Mouse (Mus musculus): ENCODE data around the gene Arhgap35. TPM values are rescaled to one million over a fixed set of nuclear protein-coding genes. Genes with fewer than 3 reads are reported as not detected.

Gene Arhgap35
- polyA plus RNA-seq, 1 experiment from 2014 or later: 32.6 TPM

- H3K9ac ChIP-seq (replicated peaks; ENCODE audit: low read length): no peak overlapping the region
These were observed 15.0 kb upstream of the Arhgap35 start for GRCm38 (mm10) chr7:16629598-16630296.

GRCm38 (mm10) chr7:16628096-16628771, 13.4 kb upstream of the Arhgap35 start:
- H3K36me3 ChIP-seq (replicated peaks; ENCODE audit: control insufficient read depth, insufficient read depth, low read depth, low read length): no peaks in the 10 kb centered on the region
- H3K4me1 ChIP-seq (ENCODE audit: control insufficient read depth, insufficient read depth, low read length): no peaks in the 10 kb centered on the region
- no peak overlapping the region for H3K27ac ChIP-seq (replicated peaks; ENCODE audit: low read depth, low read length)
- no peak overlapping the region for H3K4me2 ChIP-seq (ENCODE audit: low read depth, low read length)
- H3K9ac ChIP-seq (replicated peaks; ENCODE audit: low read length): no peak overlapping the region
- H3K27me3 ChIP-seq (ENCODE audit: control insufficient read depth, insufficient read depth, low read length): no peaks in the 10 kb centered on the region
- DNase-seq (ENCODE audit: low spot score) (peak; percentile 90), ATAC-seq (replicated peaks; ENCODE audit: insufficient number of reproducible peaks, low FRiP score, low TSS enrichment, low read depth) (no peak)
- H3K9me3 ChIP-seq (replicated peaks; ENCODE audit: control insufficient read depth, low read length): no peaks in the 10 kb centered on the region
- no peak overlapping the region for H3K4me3 ChIP-seq (ENCODE audit: low read depth, low read length)
- 35% methylated on average over 12 of the region's 12 CpGs for WGBS

More at GRCm38 (mm10) chr7:16629598-16630296, 15.0 kb upstream of the Arhgap35 start:
- no peak overlapping the region for H3K27ac ChIP-seq (replicated peaks; ENCODE audit: low read depth, low read length)
- H3K27me3 ChIP-seq (ENCODE audit: control insufficient read depth, insufficient read depth, low read length): no peaks in the 10 kb centered on the region
- H3K36me3 ChIP-seq (replicated peaks; ENCODE audit: control insufficient read depth, insufficient read depth, low read depth, low read length): no peaks in the 10 kb centered on the region
- H3K4me2 ChIP-seq (ENCODE audit: low read depth, low read length): no peak overlapping the region
- H3K4me1 ChIP-seq (ENCODE audit: control insufficient read depth, insufficient read depth, low read length): no peaks in the 10 kb centered on the region
- 17% methylated on average over 10 of the region's 10 CpGs for WGBS
- no peak overlapping the region for H3K4me3 ChIP-seq (ENCODE audit: low read depth, low read length)
- DNase-seq (ENCODE audit: low spot score): peak; percentile 81
- H3K9me3 ChIP-seq (replicated peaks; ENCODE audit: control insufficient read depth, low read length): no peaks in the 10 kb centered on the region
- 0 out of 2 replicates have a peak, but pooled peaks have one; percentile 37 for ATAC-seq (replicated peaks; ENCODE audit: insufficient number of reproducible peaks, low FRiP score, low TSS enrichment, low read depth)

- Histone ChIP-seq H3K4me2 (ENCODE audit: low read depth, low read length) (no peak overlapping the region), H3K9ac (replicated peaks; ENCODE audit: low read length) (no peak overlapping the region), H3K4me3 (ENCODE audit: low read depth, low read length) (no peak overlapping the region), H3K4me1 (ENCODE audit: control insufficient read depth, insufficient read depth, low read length) (no peaks in the 10 kb centered on the region), H3K27me3 (ENCODE audit: control insufficient read depth, insufficient read depth, low read length) (no peaks in the 10 kb centered on the region), H3K36me3 (replicated peaks; ENCODE audit: control insufficient read depth, insufficient read depth, low read depth, low read length) (no peaks in the 10 kb centered on the region), H3K9me3 (replicated peaks; ENCODE audit: control insufficient read depth, low read length) (no peaks in the 10 kb centered on the region), H3K27ac (replicated peaks; ENCODE audit: low read depth, low read length) (no peak overlapping the region)
- no peak for ATAC-seq (replicated peaks; ENCODE audit: insufficient number of reproducible peaks, low FRiP score, low TSS enrichment, low read depth)
- no peak for DNase-seq (ENCODE audit: low spot score)
These were observed 8.9 kb upstream of the Arhgap35 start for GRCm38 (mm10) chr7:16623687-16624086.

- Histone ChIP-seq H3K36me3 (replicated peaks; ENCODE audit: control insufficient read depth, insufficient read depth, low read depth, low read length) (no peaks in the 10 kb centered on the region), H3K27ac (replicated peaks; ENCODE audit: low read depth, low read length) (no peak overlapping the region), H3K4me2 (ENCODE audit: low read depth, low read length) (no peak overlapping the region), H3K4me3 (ENCODE audit: low read depth, low read length) (no peak overlapping the region), H3K9ac (replicated peaks; ENCODE audit: low read length) (no peak overlapping the region), H3K9me3 (replicated peaks; ENCODE audit: control insufficient read depth, low read length) (no peaks in the 10 kb centered on the region), H3K27me3 (ENCODE audit: control insufficient read depth, insufficient read depth, low read length) (no peaks in the 10 kb centered on the region), H3K4me1 (ENCODE audit: control insufficient read depth, insufficient read depth, low read length) (0 out of 2 replicates have a peak, but pooled peaks cover 3% of the 10 kb centered on the region)
- WGBS: 45% methylated on average over 4 of the region's 4 CpGs
- ATAC-seq (replicated peaks; ENCODE audit: insufficient number of reproducible peaks, low FRiP score, low TSS enrichment, low read depth) (no peak), DNase-seq (ENCODE audit: low spot score) (no peak)
These were observed 8.3 kb upstream of the Arhgap35 start for GRCm38 (mm10) chr7:16623131-16623530.

GRCm38 (mm10) chr7:16621066-16621622, 6.4 kb upstream of the Arhgap35 start:
- Histone ChIP-seq H3K36me3 (replicated peaks; ENCODE audit: control insufficient read depth, insufficient read depth, low read depth, low read length) (no peaks in the 10 kb centered on the region), H3K9me3 (replicated peaks; ENCODE audit: control insufficient read depth, low read length) (no peaks in the 10 kb centered on the region), H3K4me3 (ENCODE audit: low read depth, low read length) (no peak overlapping the region), H3K9ac (replicated peaks; ENCODE audit: low read length) (no peak overlapping the region), H3K4me1 (ENCODE audit: control insufficient read depth, insufficient read depth, low read length) (0 out of 2 replicates have a peak, but pooled peaks cover 3% of the 10 kb centered on the region), H3K4me2 (ENCODE audit: low read depth, low read length) (no peak overlapping the region), H3K27me3 (ENCODE audit: control insufficient read depth, insufficient read depth, low read length) (no peaks in the 10 kb centered on the region), H3K27ac (replicated peaks; ENCODE audit: low read depth, low read length) (no peak overlapping the region)
- DNase-seq (ENCODE audit: low spot score) (no peak), ATAC-seq (replicated peaks; ENCODE audit: insufficient number of reproducible peaks, low FRiP score, low TSS enrichment, low read depth) (no peak)
- 75% methylated on average over 8 of the region's 8 CpGs for WGBS

- H3K27me3 ChIP-seq (ENCODE audit: control insufficient read depth, insufficient read depth, low read length): no peaks in the 10 kb centered on the region
- H3K9me3 ChIP-seq (replicated peaks; ENCODE audit: control insufficient read depth, low read length): no peaks in the 10 kb centered on the region
- H3K36me3 ChIP-seq (replicated peaks; ENCODE audit: control insufficient read depth, insufficient read depth, low read depth, low read length): no peaks in the 10 kb centered on the region
- peak; percentile 76 for DNase-seq (ENCODE audit: low spot score)
- no peak overlapping the region for H3K27ac ChIP-seq (replicated peaks; ENCODE audit: low read depth, low read length)
- peak overlapping the region; percentile 21; the same call in 1 of the 2 replicates for H3K4me3 ChIP-seq (ENCODE audit: low read depth, low read length)
- under 1% methylated on average over 30 of the region's 30 CpGs for WGBS
- no peak for ATAC-seq (replicated peaks; ENCODE audit: insufficient number of reproducible peaks, low FRiP score, low TSS enrichment, low read depth)
- H3K4me1 ChIP-seq (ENCODE audit: control insufficient read depth, insufficient read depth, low read length): 0 out of 2 replicates have a peak, but pooled peaks cover 3% of the 10 kb centered on the region
- H3K9ac ChIP-seq (replicated peaks; ENCODE audit: low read length): peak overlapping the region; percentile 44
- H3K4me2 ChIP-seq (ENCODE audit: low read depth, low read length): peak overlapping the region; percentile 41
These were observed 3.9 kb upstream of the Arhgap35 start for GRCm38 (mm10) chr7:16618661-16619211.

- no peaks in the 10 kb centered on the region for H3K27me3 ChIP-seq (ENCODE audit: control insufficient read depth, insufficient read depth, low read length)
- peak; percentile 78 for DNase-seq (ENCODE audit: low spot score)
- no peak overlapping the region for H3K27ac ChIP-seq (replicated peaks; ENCODE audit: low read depth, low read length)
- no peak for ATAC-seq (replicated peaks; ENCODE audit: insufficient number of reproducible peaks, low FRiP score, low TSS enrichment, low read depth)
- 24% methylated on average over 2 of the region's 2 CpGs for WGBS
- no peaks in the 10 kb centered on the region for H3K9me3 ChIP-seq (replicated peaks; ENCODE audit: control insufficient read depth, low read length)
- H3K4me3 ChIP-seq (ENCODE audit: low read depth, low read length): no peak overlapping the region
- no peaks in the 10 kb centered on the region for H3K36me3 ChIP-seq (replicated peaks; ENCODE audit: control insufficient read depth, insufficient read depth, low read depth, low read length)
- peaks cover 3% of the 10 kb centered on the region; the same call in 1 of the 2 replicates for H3K4me1 ChIP-seq (ENCODE audit: control insufficient read depth, insufficient read depth, low read length)
- no peak overlapping the region for H3K4me2 ChIP-seq (ENCODE audit: low read depth, low read length)
- H3K9ac ChIP-seq (replicated peaks; ENCODE audit: low read length): no peak overlapping the region
These were observed 2.3 kb upstream of the Arhgap35 start for GRCm38 (mm10) chr7:16617045-16617444.
